Mouse (Mus musculus): Measurements from ENCODE around the gene Lsm4. TPM values are rescaled to one million over a fixed set of nuclear protein-coding genes. Genes with fewer than 3 reads are reported as not detected.

Gene Lsm4
- polyA plus RNA-seq, 1 experiment from 2014 or later, result 197 TPM

GRCm38 (mm10) chr8:70723486-70724210, 50.6 kb downstream of the Lsm4 start, which contains the start of gene Pde4c:
Pde4c (plus strand) TSS chr8:70723720.
- Histone ChIP-seq H3K27me3 (ENCODE audit: control insufficient read depth, insufficient read depth, low read length) (peaks cover 21% of the 10 kb centered on the region), H3K9ac (no peak within 1 kb of the TSS), H3K4me1 (replicated peaks; ENCODE audit: control insufficient read depth, insufficient read depth, low read length) (no peaks in the 10 kb centered on the region), H3K4me3 (replicated peaks; ENCODE audit: low read length) (no peak within 1 kb of the TSS), H3K27ac (no peak within 1 kb of the TSS), H3K9me3 (ENCODE audit: control insufficient read depth, low read length) (no peaks in the 10 kb centered on the region), H3K36me3 (replicated peaks; ENCODE audit: control insufficient read depth, insufficient read depth) (no peaks in the 10 kb centered on the region), H3K4me2 (replicated peaks) (no peak within 1 kb of the TSS)
- WGBS, result 63% methylated on average over 7 of the region's 7 CpGs
- DNase-seq (ENCODE audit: low spot score) (no peak), ATAC-seq (ENCODE audit: low FRiP score) (no peak)

- H3K9me3 ChIP-seq (ENCODE audit: control insufficient read depth, low read length), result no peaks in the 10 kb centered on the region
These were observed 51.2 kb downstream of the Lsm4 start for GRCm38 (mm10) chr8:70724216-70724615.

GRCm38 (mm10) chr8:70725792-70726447, 52.9 kb downstream of the Lsm4 start:
- Histone ChIP-seq H3K36me3 (replicated peaks; ENCODE audit: control insufficient read depth, insufficient read depth) (no peaks in the 10 kb centered on the region), H3K9me3 (ENCODE audit: control insufficient read depth, low read length) (no peaks in the 10 kb centered on the region), H3K27ac (no peak overlapping the region), H3K4me1 (replicated peaks; ENCODE audit: control insufficient read depth, insufficient read depth, low read length) (no peaks in the 10 kb centered on the region), H3K27me3 (ENCODE audit: control insufficient read depth, insufficient read depth, low read length) (peaks cover 39% of the 10 kb centered on the region), H3K9ac (no peak overlapping the region), H3K4me3 (replicated peaks; ENCODE audit: low read length) (no peak overlapping the region), H3K4me2 (replicated peaks) (no peak overlapping the region)
- ATAC-seq (ENCODE audit: low FRiP score) (no peak), DNase-seq (ENCODE audit: low spot score) (no peak)
- 29% methylated on average over 14 of the region's 14 CpGs for WGBS

More at GRCm38 (mm10) chr8:70724216-70724615, 51.2 kb downstream of the Lsm4 start:
- ATAC-seq (ENCODE audit: low FRiP score) (no peak), DNase-seq (ENCODE audit: low spot score) (no peak)
- Histone ChIP-seq H3K4me1 (replicated peaks; ENCODE audit: control insufficient read depth, insufficient read depth, low read length) (no peaks in the 10 kb centered on the region), H3K27me3 (ENCODE audit: control insufficient read depth, insufficient read depth, low read length) (peaks cover 23% of the 10 kb centered on the region), H3K4me2 (replicated peaks) (no peak overlapping the region), H3K36me3 (replicated peaks; ENCODE audit: control insufficient read depth, insufficient read depth) (no peaks in the 10 kb centered on the region), H3K27ac (no peak overlapping the region), H3K4me3 (replicated peaks; ENCODE audit: low read length) (no peak overlapping the region), H3K9ac (no peak overlapping the region)
- 82% methylated on average over 12 of the region's 12 CpGs for WGBS

GRCm38 (mm10) chr8:70726721-70727120, 53.7 kb downstream of the Lsm4 start:
- H3K9ac ChIP-seq, result no peak overlapping the region
- no peaks in the 10 kb centered on the region for H3K36me3 ChIP-seq (replicated peaks; ENCODE audit: control insufficient read depth, insufficient read depth)
- no peaks in the 10 kb centered on the region for H3K9me3 ChIP-seq (ENCODE audit: control insufficient read depth, low read length)
- no peak overlapping the region for H3K4me3 ChIP-seq (replicated peaks; ENCODE audit: low read length)
- peaks cover 43% of the 10 kb centered on the region for H3K27me3 ChIP-seq (ENCODE audit: control insufficient read depth, insufficient read depth, low read length)
- H3K4me1 ChIP-seq (replicated peaks; ENCODE audit: control insufficient read depth, insufficient read depth, low read length), result no peaks in the 10 kb centered on the region
- WGBS, result 44% methylated on average over 11 of the region's 11 CpGs
- no peak overlapping the region for H3K4me2 ChIP-seq (replicated peaks)
- DNase-seq (ENCODE audit: low spot score), result no peak
- H3K27ac ChIP-seq, result no peak overlapping the region
- ATAC-seq (ENCODE audit: low FRiP score), result no peak

Other genes with a start within 250 kb of the Lsm4 start
- gene Crtc1, start 233.7 kb upstream of the Lsm4 start, polyA plus RNA-seq (2014; fragmentation: Nextera tagmentation; extraction: Ambion mirVana), result 48.1 and 53.9 TPM in 2 replicates
- 28.5 and 30.0 TPM in 2 replicates for gene Klhl26, start 196.3 kb upstream of the Lsm4 start, polyA plus RNA-seq (2014; fragmentation: Nextera tagmentation; extraction: Ambion mirVana)
- 143 and 149 TPM in 2 replicates for gene Tmem59l, start 185.9 kb upstream of the Lsm4 start, polyA plus RNA-seq (2014; fragmentation: Nextera tagmentation; extraction: Ambion mirVana)
- gene Crlf1, start 180.1 kb upstream of the Lsm4 start, polyA plus RNA-seq (2014; fragmentation: Nextera tagmentation; extraction: Ambion mirVana), result 6.3 and 6.9 TPM in 2 replicates
- 161 and 166 TPM in 2 replicates for gene Rex1bd, start 166.5 kb upstream of the Lsm4 start, polyA plus RNA-seq (2014; fragmentation: Nextera tagmentation; extraction: Ambion mirVana)
- 622 and 778 TPM in 2 replicates for gene Uba52, start 162.4 kb upstream of the Lsm4 start, polyA plus RNA-seq (2014; fragmentation: Nextera tagmentation; extraction: Ambion mirVana)
- 328 and 332 TPM in 2 replicates for gene Fkbp8, start 145.5 kb upstream of the Lsm4 start, polyA plus RNA-seq (2014; fragmentation: Nextera tagmentation; extraction: Ambion mirVana)
- 45.4 and 46.5 TPM in 2 replicates for gene Kxd1, start 145.3 kb upstream of the Lsm4 start, polyA plus RNA-seq (2014; fragmentation: Nextera tagmentation; extraction: Ambion mirVana)
- 14.8 and 15.1 TPM in 2 replicates for gene Ell, start 133.8 kb upstream of the Lsm4 start, polyA plus RNA-seq (2014; fragmentation: Nextera tagmentation; extraction: Ambion mirVana)
- gene Isyna1, start 78.9 kb upstream of the Lsm4 start, polyA plus RNA-seq (2014; fragmentation: Nextera tagmentation; extraction: Ambion mirVana), result 86.8 and 96.6 TPM in 2 replicates
- gene Ssbp4, start 64.4 kb upstream of the Lsm4 start, polyA plus RNA-seq (2014; fragmentation: Nextera tagmentation; extraction: Ambion mirVana), result 165 and 173 TPM in 2 replicates
- gene Lrrc25, start 57.1 kb upstream of the Lsm4 start, polyA plus RNA-seq (2014; fragmentation: Nextera tagmentation; extraction: Ambion mirVana), result 0.98 and 1.6 TPM in 2 replicates
- gene Gdf15, start 40.8 kb upstream of the Lsm4 start, polyA plus RNA-seq (2014; fragmentation: Nextera tagmentation; extraction: Ambion mirVana), result 0.14 and 0.28 TPM in 2 replicates
- gene Pgpep1, start 12.9 kb upstream of the Lsm4 start, polyA plus RNA-seq (2014; fragmentation: Nextera tagmentation; extraction: Ambion mirVana), result 74.0 and 89.3 TPM in 2 replicates
- 128 and 144 TPM in 2 replicates for gene Jund, start 25.7 kb downstream of the Lsm4 start, polyA plus RNA-seq (2014; fragmentation: Nextera tagmentation; extraction: Ambion mirVana)
- 0.07 and 0.15 TPM in 2 replicates for gene Iqcn, start 30.2 kb downstream of the Lsm4 start, polyA plus RNA-seq (2014; fragmentation: Nextera tagmentation; extraction: Ambion mirVana)
- gene Gm3336, start 45.3 kb downstream of the Lsm4 start, polyA plus RNA-seq (2014; fragmentation: Nextera tagmentation; extraction: Ambion mirVana), result not detected in 2 replicates
- gene Pde4c, start 50.5 kb downstream of the Lsm4 start, polyA plus RNA-seq (2014; fragmentation: Nextera tagmentation; extraction: Ambion mirVana), result 0.21 and 0.32 TPM in 2 replicates
- gene Rab3a, start 81.4 kb downstream of the Lsm4 start, polyA plus RNA-seq (2014; fragmentation: Nextera tagmentation; extraction: Ambion mirVana), result 519 and 565 TPM in 2 replicates
- gene Mpv17l2, start 87.7 kb downstream of the Lsm4 start, polyA plus RNA-seq (2014; fragmentation: Nextera tagmentation; extraction: Ambion mirVana), result 34.4 and 43.5 TPM in 2 replicates
- gene Pik3r2, start 103.5 kb downstream of the Lsm4 start, polyA plus RNA-seq (2014; fragmentation: Nextera tagmentation; extraction: Ambion mirVana), result 83.0 and 84.6 TPM in 2 replicates
- 23.3 and 26.6 TPM in 2 replicates for gene Mast3, start 131.8 kb downstream of the Lsm4 start, polyA plus RNA-seq (2014; fragmentation: Nextera tagmentation; extraction: Ambion mirVana)
- 0.09 TPM in 1 of 2 replicates, not detected in the other for gene Il12rb1, start 135.2 kb downstream of the Lsm4 start, polyA plus RNA-seq (2014; fragmentation: Nextera tagmentation; extraction: Ambion mirVana)
- gene Arrdc2, start 166.5 kb downstream of the Lsm4 start, polyA plus RNA-seq (2014; fragmentation: Nextera tagmentation; extraction: Ambion mirVana), result 7.2 and 8.7 TPM in 2 replicates
- gene Kcnn1, start 190.0 kb downstream of the Lsm4 start, polyA plus RNA-seq (2014; fragmentation: Nextera tagmentation; extraction: Ambion mirVana), result 10.0 and 14.3 TPM in 2 replicates
- gene Ccdc124, start 200.7 kb downstream of the Lsm4 start, polyA plus RNA-seq (2014; fragmentation: Nextera tagmentation; extraction: Ambion mirVana), result 155 and 158 TPM in 2 replicates
- gene Slc5a5, start 219.5 kb downstream of the Lsm4 start, polyA plus RNA-seq (2014; fragmentation: Nextera tagmentation; extraction: Ambion mirVana), result 1.5 and 1.8 TPM in 2 replicates
- 2,214 and 2,704 TPM in 2 replicates for gene Rpl18a, start 224.2 kb downstream of the Lsm4 start, polyA plus RNA-seq (2014; fragmentation: Nextera tagmentation; extraction: Ambion mirVana)
- gene Map1s, start 232.7 kb downstream of the Lsm4 start, polyA plus RNA-seq (2014; fragmentation: Nextera tagmentation; extraction: Ambion mirVana), result 49.6 and 51.4 TPM in 2 replicates

Data from hindbrain, embryonic 14.5 days (tissue).